Mouse (Mus musculus) hindbrain, embryonic 14.5 days (tissue): Measurements from ENCODE around the gene Homer2. TPM values are rescaled to one million over a fixed set of nuclear protein-coding genes. Genes with fewer than 3 reads are reported as not detected.

ENCODE experiments used
- ATAC-seq: fragments of 200-750 bp; cut with Nextera tagmentation; 2 replicates; pipeline ENCODE4 v1.8.0; 2017; ENCODE audit warnings: moderate number of reproducible peaks, mild to moderate bottlenecking, moderate TSS enrichment, moderate library complexity; ENCODE audit not compliant: low FRiP score
- DNase-seq: peaks from one replicate; pipeline ENCODE4 v3.0.0-alpha.2; 2015; ENCODE audit warnings: low spot score
- H3K27ac ChIP-seq: fragments of 300-500 bp; sonication (generic); 2 replicates; pipeline ENCODE4 v1.5.1; 2014; ENCODE audit warnings: mild to moderate bottlenecking, moderate library complexity
- H3K27me3 ChIP-seq: fragments of 300-500 bp; sonication (generic); 2 replicates; pipeline ENCODE4 v1.6.1; 2014; ENCODE audit warnings: mild to moderate bottlenecking, low read length, mixed read lengths; ENCODE audit not compliant: control insufficient read depth, insufficient read depth
- H3K36me3 ChIP-seq: fragments of 300-500 bp; sonication (generic); replicated peaks from 2 replicates; pipeline ENCODE4 v1.6.1; 2014; ENCODE audit not compliant: control insufficient read depth, insufficient read depth
- H3K4me1 ChIP-seq: fragments of 300-500 bp; sonication (generic); replicated peaks from 2 replicates; pipeline ENCODE4 v1.6.1; 2014; ENCODE audit warnings: antibody characterized with exemption, low read length, mixed read lengths; ENCODE audit not compliant: control insufficient read depth, insufficient read depth
- H3K4me2 ChIP-seq: fragments of 300-500 bp; sonication (generic); replicated peaks from 2 replicates; pipeline ENCODE4 v1.6.1; 2014; ENCODE audit warnings: mild to moderate bottlenecking, moderate library complexity
- H3K4me3 ChIP-seq: fragments of 300-500 bp; sonication (generic); replicated peaks from 2 replicates; pipeline ENCODE4 v1.5.1; 2014; ENCODE audit warnings: mild to moderate bottlenecking, low read length
- H3K9ac ChIP-seq: fragments of 300-500 bp; sonication (generic); 2 replicates; pipeline ENCODE4 v1.6.1; 2014
- H3K9me3 ChIP-seq: fragments of 300-500 bp; sonication (generic); 2 replicates; pipeline ENCODE4 v1.6.1; 2016; ENCODE audit warnings: low read length; ENCODE audit not compliant: control insufficient read depth
- WGBS: fragments of 180-500 bp; shearing (Covaris S2); extraction: QIAGEN DNeasy Blood & Tissue Kit; methylation state at CpG from one replicate; pipeline ENCODE4 v1.1.7; 2014; 5-methylcytosine and 5-hydroxymethylcytosine counted together
- polyA plus RNA-seq: library from polyadenylated mRNA; unstranded; fragments of >200 nt; fragmentation: Nextera tagmentation; extraction: Ambion mirVana; gene quantifications from 2 replicates; pipeline ENCODE4 v1.2.1, GENCODE M21; 2014

Homer2 gene
- polyA plus RNA-seq, 1 experiment from 2014 or later, result 25.7 TPM

GRCm38 (mm10) chr7:81706416-81707391, 623 bp downstream of the Homer2 start:
- DNase-seq (peak; percentile 50), ATAC-seq (peak; percentile 84)
- peaks cover 10% of the 10 kb centered on the region for H3K4me1 ChIP-seq
- H3K27me3 ChIP-seq, result no peaks in the 10 kb centered on the region
- no peaks in the 10 kb centered on the region for H3K36me3 ChIP-seq
- H3K9me3 ChIP-seq, result 0 out of 2 replicates have a peak, but pooled peaks cover 5% of the 10 kb centered on the region
- peak overlapping the region; percentile 75 for H3K4me3 ChIP-seq
- H3K27ac ChIP-seq, result peak overlapping the region; percentile 71
- H3K4me2 ChIP-seq, result peak overlapping the region; percentile 74
- 1% methylated on average over 71 of the region's 114 CpGs for WGBS
- peak overlapping the region; percentile 77 for H3K9ac ChIP-seq

DNA sequence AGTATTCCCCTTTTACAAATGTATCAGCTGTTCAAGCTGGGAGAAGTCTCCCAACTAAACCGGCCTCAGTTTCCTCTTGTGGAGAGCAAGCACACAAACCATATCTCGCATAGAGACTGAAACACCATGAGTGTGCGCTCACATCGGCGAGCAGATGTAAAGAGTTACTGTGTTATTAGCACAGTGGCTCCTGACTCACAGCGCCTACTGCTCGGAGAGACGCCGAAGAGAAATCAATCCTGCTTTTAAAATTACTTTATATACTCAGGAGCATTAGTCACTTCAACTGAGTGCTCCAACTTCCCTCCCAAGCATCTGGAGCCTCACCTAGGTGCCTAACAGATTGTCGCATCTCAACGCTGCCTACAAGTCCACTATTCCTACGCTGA, 1.3 kb downstream of the Homer2 start:
- DNase-seq (peak; percentile 28), ATAC-seq (peak; percentile 41; the same call in 1 of the 2 replicates)
- WGBS, result 23% methylated on average over 12 of the region's 12 CpGs
- 0 out of 2 replicates have a peak, but pooled peaks cover 5% of the 10 kb centered on the region for H3K9me3 ChIP-seq
- peaks cover 10% of the 10 kb centered on the region for H3K4me1 ChIP-seq
- peak overlapping the region; percentile 77 for H3K9ac ChIP-seq
- peak overlapping the region; percentile 71 for H3K27ac ChIP-seq
- H3K27me3 ChIP-seq, result no peaks in the 10 kb centered on the region
- peak overlapping the region; percentile 75 for H3K4me3 ChIP-seq
- peak overlapping the region; percentile 74 for H3K4me2 ChIP-seq
- H3K36me3 ChIP-seq, result no peaks in the 10 kb centered on the region

- H3K9ac ChIP-seq, result no peak overlapping the region
- no peak overlapping the region for H3K4me3 ChIP-seq
- H3K4me2 ChIP-seq, result no peak overlapping the region
- no peaks in the 10 kb centered on the region for H3K36me3 ChIP-seq
- no peak overlapping the region for H3K27ac ChIP-seq
- no peaks in the 10 kb centered on the region for H3K4me1 ChIP-seq
- no peak for ATAC-seq
- H3K27me3 ChIP-seq, result no peaks in the 10 kb centered on the region
- H3K9me3 ChIP-seq, result no peaks in the 10 kb centered on the region
- 87% methylated on average over 13 of the region's 13 CpGs for WGBS
- DNase-seq, result no peak
Observed at GRCm38 (mm10) chr7:81698357-81698756, 9.0 kb downstream of the Homer2 start.

- ATAC-seq (no peak), DNase-seq (no peak)
- no peaks in the 10 kb centered on the region for H3K36me3 ChIP-seq
- H3K27me3 ChIP-seq, result no peaks in the 10 kb centered on the region
- no peak overlapping the region for H3K4me2 ChIP-seq
- no peaks in the 10 kb centered on the region for H3K9me3 ChIP-seq
- 80% methylated on average over 4 of the region's 4 CpGs for WGBS
- no peaks in the 10 kb centered on the region for H3K4me1 ChIP-seq
- no peak overlapping the region for H3K4me3 ChIP-seq
- H3K9ac ChIP-seq, result no peak overlapping the region
- H3K27ac ChIP-seq, result no peak overlapping the region
Observed at GRCm38 (mm10) chr7:81697954-81698353, 9.4 kb downstream of the Homer2 start.

DNA sequence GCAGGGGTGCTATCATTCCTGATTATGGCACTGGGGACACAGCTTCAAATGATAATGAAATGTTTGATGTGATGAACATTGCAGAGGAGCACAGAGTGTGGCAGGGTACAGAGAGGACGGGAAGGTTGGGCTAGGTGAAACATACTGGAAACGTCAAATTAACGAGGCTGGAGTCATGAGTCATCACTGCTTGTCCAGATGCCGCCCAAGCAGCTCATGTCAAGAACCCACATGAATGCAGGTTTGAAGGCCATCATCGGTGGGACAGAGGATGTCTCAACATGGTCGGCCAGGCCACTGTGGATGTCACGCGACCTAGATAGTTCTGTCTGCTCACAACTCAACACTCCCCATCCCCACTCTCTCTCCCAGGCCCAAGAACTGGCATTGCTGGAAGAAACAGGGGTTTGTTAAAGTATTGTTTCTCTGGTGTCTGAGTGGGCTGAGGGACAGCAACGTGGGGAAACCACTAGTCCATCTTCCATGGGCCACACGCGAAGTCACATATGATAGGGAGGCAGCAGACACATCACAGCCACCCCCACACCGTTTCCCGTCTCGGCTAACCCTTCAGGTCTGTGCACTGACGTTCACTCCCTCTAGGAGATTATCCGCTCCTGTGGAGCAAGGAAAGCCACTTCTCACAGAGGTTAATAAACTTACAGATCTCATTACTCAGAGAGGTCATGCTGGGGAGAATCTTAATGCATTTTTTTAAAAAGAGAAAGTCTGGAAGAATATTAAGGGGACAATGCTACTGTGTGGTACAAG, 11.4 kb downstream of the Homer2 start:
- ATAC-seq (no peak), DNase-seq (no peak)
- Histone ChIP-seq H3K4me1 (no peaks in the 10 kb centered on the region), H3K27ac (no peak overlapping the region), H3K9ac (no peak overlapping the region), H3K36me3 (no peaks in the 10 kb centered on the region), H3K4me3 (no peak overlapping the region), H3K27me3 (no peaks in the 10 kb centered on the region), H3K9me3 (no peaks in the 10 kb centered on the region), H3K4me2 (no peak overlapping the region)
- WGBS, result 83% methylated on average over 16 of the region's 16 CpGs

GRCm38 (mm10) chr7:81691067-81691466, 16.3 kb downstream of the Homer2 start:
- no peak overlapping the region for H3K4me2 ChIP-seq
- ATAC-seq (no peak), DNase-seq (no peak)
- 91% methylated on average over 5 of the region's 5 CpGs for WGBS
- H3K9ac ChIP-seq, result no peak overlapping the region
- H3K4me3 ChIP-seq, result no peak overlapping the region
- no peak overlapping the region for H3K27ac ChIP-seq
- no peaks in the 10 kb centered on the region for H3K9me3 ChIP-seq
- no peaks in the 10 kb centered on the region for H3K36me3 ChIP-seq
- H3K4me1 ChIP-seq, result no peaks in the 10 kb centered on the region
- H3K27me3 ChIP-seq, result no peaks in the 10 kb centered on the region

DNA sequence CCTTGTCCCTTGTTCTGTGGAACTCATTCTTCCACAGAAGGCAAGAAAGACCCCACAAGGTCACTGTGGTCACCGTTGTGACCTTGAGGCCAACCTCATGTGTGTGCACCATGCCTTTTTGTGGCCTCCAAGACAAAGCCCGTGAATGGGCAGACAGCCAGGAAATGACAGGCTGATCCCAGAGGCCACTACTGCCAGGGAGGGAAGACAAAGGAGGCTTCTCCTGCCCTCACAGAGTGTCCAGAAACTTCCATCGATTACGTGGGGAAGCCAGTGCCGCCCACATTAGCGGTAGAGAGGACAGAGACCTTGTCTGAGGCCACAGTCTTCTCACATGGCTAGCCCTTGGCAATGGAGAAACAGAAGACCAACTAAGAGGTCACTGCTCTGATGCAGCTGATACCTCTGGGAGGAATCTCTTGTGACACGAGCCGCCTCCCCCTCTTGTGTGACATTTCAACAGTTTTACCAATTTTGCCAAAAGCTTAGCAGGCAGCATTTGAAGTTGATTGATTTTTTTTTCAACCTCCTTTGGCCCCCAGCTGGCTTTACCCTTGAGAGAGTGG, 18.1 kb downstream of the Homer2 start:
- Histone ChIP-seq H3K9ac (no peak overlapping the region), H3K4me2 (no peak overlapping the region), H3K27ac (no peak overlapping the region), H3K9me3 (no peaks in the 10 kb centered on the region), H3K4me3 (no peak overlapping the region), H3K36me3 (no peaks in the 10 kb centered on the region), H3K4me1 (no peaks in the 10 kb centered on the region), H3K27me3 (no peaks in the 10 kb centered on the region)
- whole genome bisulfite sequencing, result 45% methylated on average over 8 of the region's 8 CpGs
- ATAC-seq (peak; percentile 24; the same call in 1 of the 2 replicates), DNase-seq (no peak)

GRCm38 (mm10) chr7:81688378-81688777, 18.9 kb downstream of the Homer2 start:
- Histone ChIP-seq H3K9ac (no peak overlapping the region), H3K36me3 (no peaks in the 10 kb centered on the region), H3K4me2 (no peak overlapping the region), H3K4me3 (no peak overlapping the region), H3K4me1 (no peaks in the 10 kb centered on the region), H3K27ac (no peak overlapping the region), H3K27me3 (no peaks in the 10 kb centered on the region), H3K9me3 (no peaks in the 10 kb centered on the region)
- DNase-seq, result no peak
- 84% methylated on average over 9 of the region's 9 CpGs for WGBS
- no peak for ATAC-seq
